Mouse (Mus musculus) small intestine, adult 2 months (tissue): ENCODE results near the gene Zfp462.

Source experiments
- CTCF ChIP-seq: fragments of 200-500 bp; IDR thresholded peaks from 2 replicates; pipeline ENCODE4 v1.5.1; 2012; ENCODE audit warnings: low read depth, mild to moderate bottlenecking, control low read depth, inconsistent platforms, low read length, moderate library complexity, mixed read lengths; ENCODE audit not compliant: insufficient replicate concordance, insufficient read length; ENCODE audit errors: extremely low read depth
- POLR2A ChIP-seq: fragments of 200-500 bp; IDR thresholded peaks from 2 replicates; pipeline ENCODE4 v1.6.1; 2012; ENCODE audit warnings: low read depth, mild to moderate bottlenecking, control low read depth, inconsistent platforms, low read length, moderate library complexity

DNA sequence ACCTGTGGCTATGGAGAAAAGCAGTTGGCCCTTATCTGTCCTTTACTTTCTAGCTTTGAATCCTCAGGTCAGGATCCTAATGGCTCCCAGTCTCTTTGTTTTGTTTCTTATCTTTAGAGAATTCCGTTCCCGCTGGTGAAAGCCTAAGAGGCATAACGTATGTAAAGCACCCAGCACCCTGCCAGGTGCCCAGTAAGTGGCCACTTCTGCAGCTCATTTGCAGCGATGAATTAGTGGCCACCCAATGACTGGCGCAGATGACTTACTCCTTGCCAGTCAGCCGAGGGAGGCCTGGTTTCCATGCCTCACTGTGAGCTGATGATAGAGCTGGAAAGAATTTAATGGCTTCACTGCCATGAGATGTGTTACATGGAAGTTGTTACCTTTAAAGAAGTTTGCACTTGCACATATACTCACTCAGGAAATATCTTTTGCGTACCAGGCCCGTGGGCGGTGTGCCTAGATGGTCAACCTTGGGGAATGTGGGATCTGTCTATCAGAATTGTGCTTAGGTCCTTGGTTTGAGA, 20.4 kb downstream of the Zfp462 start:
- TF ChIP-seq CTCF (no peak), POLR2A (no peak)
